Mouse (Mus musculus): ENCODE measurements around the gene Rad54l.
A peak's percentile ranks its signal among the peaks of the same experiment; 100 is the strongest.

The Rad54l gene

GRCm38 (mm10) chr4:116123602-116124519, at the start of gene Rad54l, which contains the start of gene Pomgnt1:
Rad54l (minus strand) TSS chr4:116123690.
Pomgnt1 (plus strand) TSS chr4:116123840.
- peak; percentile 84 to 92 for DNase-seq (ENCODE audit: inconsistent age in 2 of 2, low spot score in 1 of 2)

GRCm38 (mm10) chr4:116173072-116173471, 49.6 kb upstream of the Rad54l start, which contains the start of the genes 1700042G07Rik and Gm49337:
1700042G07Rik (plus strand) TSS chr4:116173372.
Gm49337 (plus strand) TSS chr4:116173384.
- no peak for DNase-seq (ENCODE audit: inconsistent age in 2 of 2, low spot score in 1 of 2)

DNA sequence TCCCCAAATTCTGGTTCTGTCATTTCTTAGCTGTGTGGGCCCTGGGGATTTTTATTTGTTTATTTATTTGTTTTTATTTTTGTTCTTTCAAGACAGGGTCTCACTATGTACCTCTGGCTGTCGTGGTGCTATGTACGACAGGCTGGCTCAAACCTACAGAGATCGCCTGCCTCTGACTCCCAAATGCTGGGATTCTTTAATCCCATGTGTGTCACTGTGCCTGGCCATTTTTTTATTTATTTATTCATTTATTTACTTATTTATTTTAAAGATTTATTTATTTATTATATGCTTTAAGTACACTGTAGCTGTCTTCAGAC, 45.8 kb upstream of the Rad54l start:
- DNase-seq (ENCODE audit: inconsistent age in 2 of 2, low spot score in 1 of 2): no peak

DNA sequence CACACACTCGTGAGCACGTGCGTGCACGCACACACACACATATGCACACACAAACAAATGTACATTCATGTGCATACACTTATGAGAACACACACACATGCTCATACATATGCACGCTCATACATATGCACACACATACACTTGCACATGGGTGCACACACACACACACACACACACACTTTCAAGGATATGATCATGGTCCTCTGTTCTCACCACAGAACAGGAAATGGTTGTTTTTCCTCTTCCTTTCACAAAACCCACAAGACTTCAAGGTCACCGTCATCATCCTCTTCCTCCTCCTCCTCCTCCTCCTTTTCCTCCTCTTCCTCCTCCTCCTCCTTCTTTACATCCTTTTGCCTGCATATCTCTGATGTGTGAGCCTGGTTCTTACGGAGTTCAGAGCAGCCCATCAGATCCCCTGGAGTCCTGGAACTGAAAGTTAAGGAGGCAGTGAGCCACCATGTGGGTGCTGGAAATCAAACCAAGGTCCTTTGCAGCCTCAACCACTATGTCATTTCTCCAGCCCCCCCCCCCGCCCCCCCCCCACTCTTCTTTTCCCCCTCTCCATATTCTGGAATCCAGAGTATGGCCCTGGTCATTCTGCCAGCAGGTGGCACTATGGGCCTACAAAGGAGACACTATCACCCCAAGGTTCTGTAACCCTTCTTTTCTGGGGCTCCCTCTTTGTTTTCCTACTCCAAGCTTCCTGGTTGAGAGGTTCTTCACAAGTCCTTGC, 45.3 kb upstream of the Rad54l start:
- DNase-seq (ENCODE audit: inconsistent age in 2 of 2, low spot score in 1 of 2): peak; percentile 59 to 90

DNA sequence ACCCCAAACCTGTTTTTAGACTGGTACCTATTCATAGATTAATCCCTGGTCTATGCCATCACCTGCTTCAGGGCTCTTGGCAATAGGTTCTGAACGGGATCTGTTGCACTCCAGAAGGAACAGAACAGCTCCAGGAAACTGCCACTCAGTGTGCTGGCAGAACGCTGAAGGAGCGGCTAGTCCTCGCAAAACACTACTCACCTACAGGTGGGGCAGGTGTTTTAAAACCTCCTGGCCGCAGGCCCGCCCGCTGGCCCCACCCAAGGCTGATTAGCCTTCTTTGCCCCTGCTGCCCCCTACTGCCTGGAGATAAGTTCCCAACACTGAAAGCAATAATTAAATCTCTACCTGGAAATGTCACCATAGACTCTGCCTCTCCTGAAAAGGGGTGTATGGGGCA, 43.9 kb upstream of the Rad54l start, which contains the start of gene Tspan1:
TSS of gene Tspan1 (minus strand) at position 198 of the 400 bp plus-strand sequence.
- no peak for DNase-seq (ENCODE audit: inconsistent age in 2 of 2, low spot score in 1 of 2)

GRCm38 (mm10) chr4:116165708-116166407, 42.4 kb upstream of the Rad54l start:
- DNase-seq (ENCODE audit: inconsistent age in 2 of 2, low spot score in 1 of 2): no peak

DNA sequence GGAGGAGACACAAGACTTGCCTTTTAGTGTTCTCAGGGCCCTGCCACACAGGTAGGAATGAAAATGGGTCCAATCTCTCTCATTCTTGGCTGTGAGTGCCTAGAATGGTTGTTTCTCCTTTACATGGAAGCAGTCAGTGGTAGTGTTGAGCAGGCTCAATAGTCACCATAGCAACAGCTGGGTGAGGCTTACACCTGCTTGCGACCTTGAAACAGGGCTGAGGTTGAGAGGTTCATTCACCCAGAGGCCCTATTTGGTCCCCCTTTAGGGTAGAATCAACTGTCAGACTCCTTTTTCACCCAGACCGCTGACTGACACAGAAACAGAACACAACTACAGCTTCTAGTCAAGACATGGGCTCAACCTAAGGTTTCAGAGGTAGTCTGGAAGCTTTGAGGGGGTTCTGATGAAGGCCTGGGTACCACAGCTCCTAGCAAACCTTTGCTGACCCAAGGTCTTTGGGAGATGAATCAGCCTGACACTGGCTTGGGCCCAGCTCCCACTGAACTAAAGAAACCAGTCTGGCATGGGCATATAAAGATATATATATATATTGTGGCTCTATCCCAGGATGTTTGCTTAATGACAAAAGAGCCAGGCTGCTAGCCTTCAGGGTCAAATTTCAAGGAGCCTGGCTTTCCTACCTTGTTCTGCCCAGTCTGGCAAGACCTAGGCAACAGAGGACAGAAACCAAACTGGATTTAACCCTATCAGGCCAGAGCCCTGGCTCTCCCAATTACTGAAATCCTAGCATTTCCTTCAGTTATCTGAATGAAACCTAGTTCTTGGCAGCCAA, 41.5 kb upstream of the Rad54l start:
- no peak for DNase-seq (ENCODE audit: inconsistent age in 2 of 2, low spot score in 1 of 2)

- no peak for DNase-seq (ENCODE audit: inconsistent age in 2 of 2, low spot score in 1 of 2)
These were observed 38.7 kb upstream of the Rad54l start for GRCm38 (mm10) chr4:116162142-116162541.

GRCm38 (mm10) chr4:116160769-116161168, 37.3 kb upstream of the Rad54l start:
- DNase-seq (ENCODE audit: inconsistent age in 2 of 2, low spot score in 1 of 2): no peak

- no peak for DNase-seq (ENCODE audit: inconsistent age in 2 of 2, low spot score in 1 of 2)
These were observed 36.4 kb upstream of the Rad54l start for GRCm38 (mm10) chr4:116159912-116160311.

DNA sequence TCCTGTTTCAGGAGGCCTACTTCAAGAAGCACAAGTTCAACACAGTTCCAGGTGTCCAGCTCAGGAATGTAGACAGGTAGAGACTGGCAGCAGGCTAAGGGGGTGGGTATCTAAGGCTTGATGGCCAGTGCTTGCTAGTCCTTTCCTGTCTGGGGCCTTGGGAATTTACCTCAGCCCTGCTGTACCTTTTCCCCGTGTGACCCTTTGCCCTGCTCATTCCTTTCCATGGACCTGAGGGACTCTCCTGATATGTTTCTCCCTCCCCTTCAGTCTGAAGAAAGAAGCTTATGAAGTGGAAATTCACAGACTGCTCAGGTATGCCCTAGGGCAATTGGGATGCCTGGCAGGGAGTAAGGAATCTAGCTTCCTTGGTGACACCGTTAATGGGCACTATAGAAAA, 34.4 kb upstream of the Rad54l start:
- DNase-seq (ENCODE audit: inconsistent age in 2 of 2, low spot score in 1 of 2): no peak

GRCm38 (mm10) chr4:116152702-116153101, 29.2 kb upstream of the Rad54l start:
- no peak for DNase-seq (ENCODE audit: inconsistent age in 2 of 2, low spot score in 1 of 2)

GRCm38 (mm10) chr4:116151238-116151637, 27.7 kb upstream of the Rad54l start, which contains the start of gene Lurap1:
Lurap1 (minus strand) TSS chr4:116151338.
- no peak for DNase-seq (ENCODE audit: inconsistent age in 2 of 2, low spot score in 1 of 2)

GRCm38 (mm10) chr4:116150862-116151221, 27.4 kb upstream of the Rad54l start:
- no peak for DNase-seq (ENCODE audit: inconsistent age in 2 of 2, low spot score in 1 of 2)

DNA sequence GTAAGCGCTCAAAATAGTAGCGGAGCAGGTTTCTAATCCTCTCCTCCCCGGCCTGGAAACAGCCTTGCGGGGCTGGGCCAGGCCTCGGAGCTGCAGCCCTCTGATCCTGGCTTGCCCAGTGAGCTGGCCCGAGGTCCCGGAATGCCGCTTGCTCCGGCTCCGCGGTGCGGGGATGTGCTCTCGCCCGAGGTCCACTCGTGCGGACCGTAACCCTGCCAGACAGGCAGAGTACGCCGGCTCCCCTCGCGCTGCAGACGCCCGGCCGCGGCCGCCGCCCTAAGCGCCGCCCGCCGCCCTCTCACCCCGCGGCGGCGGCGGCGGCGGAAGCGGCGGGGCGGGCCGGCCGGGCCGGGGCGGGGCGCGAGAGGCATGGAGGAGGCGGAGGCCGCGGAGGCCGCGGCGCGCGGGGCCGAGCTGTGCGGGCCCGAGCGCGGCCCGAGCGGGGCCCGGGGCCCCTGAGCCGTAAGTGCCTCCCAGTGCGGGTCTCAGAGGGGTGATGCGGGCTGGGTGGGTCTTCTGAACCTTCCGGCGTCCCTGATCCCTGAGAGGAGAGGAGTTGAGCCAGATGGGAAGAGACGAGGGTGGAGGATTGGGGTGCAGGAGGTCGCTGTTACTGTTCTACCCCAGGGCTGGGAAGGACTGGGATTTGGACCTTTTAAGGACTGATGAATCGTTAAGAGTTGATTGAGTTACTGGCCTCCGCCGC, 26.8 kb upstream of the Rad54l start:
- peak; percentile 79 to 91 for DNase-seq (ENCODE audit: inconsistent age in 2 of 2, low spot score in 1 of 2)

- DNase-seq (ENCODE audit: inconsistent age in 2 of 2, low spot score in 1 of 2): peak in 1 of 2 experiments; percentile 88
These were observed 26.3 kb upstream of the Rad54l start for GRCm38 (mm10) chr4:116149812-116150155.

- DNase-seq (ENCODE audit: inconsistent age in 2 of 2, low spot score in 1 of 2): peak; percentile 81 to 93
These were observed 20.6 kb upstream of the Rad54l start for GRCm38 (mm10) chr4:116143891-116144717.

GRCm38 (mm10) chr4:116143317-116143811, 19.9 kb upstream of the Rad54l start:
- DNase-seq (ENCODE audit: inconsistent age in 2 of 2, low spot score in 1 of 2): peak; percentile 47 to 75

DNA sequence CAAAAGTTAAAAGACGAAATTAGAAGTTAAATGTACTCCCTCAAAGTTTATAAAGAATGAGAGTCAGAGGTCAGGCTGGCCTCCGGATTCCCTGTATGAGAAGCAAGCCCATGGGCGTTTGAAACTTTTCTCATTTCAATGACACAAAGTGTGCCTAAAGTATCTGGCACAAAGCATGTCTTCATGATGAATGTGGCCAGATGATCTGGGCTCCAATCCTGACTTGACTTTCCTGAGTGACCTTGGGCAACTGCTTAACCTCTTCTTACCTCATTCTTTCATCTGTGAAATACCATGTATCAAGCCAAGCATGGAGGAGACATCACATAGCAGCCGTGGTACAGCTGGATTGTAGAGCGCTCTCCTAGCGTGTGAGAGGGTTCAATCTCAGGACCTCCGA, 18.8 kb upstream of the Rad54l start:
- DNase-seq (ENCODE audit: inconsistent age in 2 of 2, low spot score in 1 of 2): peak in 1 of 2 experiments; percentile 57
